Mouse (Mus musculus): ENCODE data around the gene Olfr1366. TPM values are rescaled to one million over a fixed set of nuclear protein-coding genes. Genes with fewer than 3 reads are reported as not detected.

Gene Olfr1366
- 0.07 TPM in 2 replicates for polyA plus RNA-seq (2015; fragmentation: Nextera tagmentation; extraction: Ambion mirVana)

- 64% methylated on average over 1 of the region's 1 CpGs for WGBS
- TF ChIP-seq EP300 (optimal IDR thresholded peaks at IDR 0.05) (no peak), CTCF (IDR thresholded peaks at IDR 0.05; ENCODE audit: low read depth) (no peak)
Observed at GRCm38 (mm10) chr13:21542708-21543107, at the start of gene Olfr1366. TSS of gene Olfr1366 (minus strand) at chr13:21542808.

GRCm38 (mm10) chr13:21591618-21592017 is 49.0 kb upstream of the Olfr1366 start:
- no peaks in the 10 kb centered on the region for H3K27me3 ChIP-seq (ENCODE audit: control insufficient read depth, insufficient read depth, low read length)
- H3K9me3 ChIP-seq (ENCODE audit: control insufficient read depth, low read length): no peaks in the 10 kb centered on the region
- DNase-seq (ENCODE audit: low spot score) (no peak), ATAC-seq (ENCODE audit: low FRiP score, low TSS enrichment) (0 out of 2 replicates have a peak, but pooled peaks have one; percentile 26)
- no peak for TF ChIP-seq EP300 (optimal IDR thresholded peaks at IDR 0.05)
- TF ChIP-seq CTCF (IDR thresholded peaks at IDR 0.05; ENCODE audit: low read depth): no peak
- H3K4me1 ChIP-seq (replicated peaks; ENCODE audit: control insufficient read depth, insufficient read depth): no peaks in the 10 kb centered on the region
- no peak overlapping the region for H3K4me3 ChIP-seq (ENCODE audit: low read depth, low read length)
- WGBS: 57% methylated on average over 2 of the region's 2 CpGs
- H3K9ac ChIP-seq (ENCODE audit: low read length): no peak overlapping the region
- H3K4me2 ChIP-seq (replicated peaks; ENCODE audit: low read depth): no peak overlapping the region
- no peak overlapping the region for H3K27ac ChIP-seq (replicated peaks)
- H3K36me3 ChIP-seq (ENCODE audit: control insufficient read depth, insufficient read depth, low read length): no peaks in the 10 kb centered on the region

More at GRCm38 (mm10) chr13:21542708-21543107, at the start of gene Olfr1366:
- Histone ChIP-seq H3K27ac (replicated peaks) (no peak within 1 kb of the TSS), H3K4me2 (replicated peaks; ENCODE audit: low read depth) (no peak within 1 kb of the TSS), H3K9ac (ENCODE audit: low read length) (no peak within 1 kb of the TSS), H3K36me3 (ENCODE audit: control insufficient read depth, insufficient read depth, low read length) (no peaks in the 10 kb centered on the region), H3K9me3 (ENCODE audit: control insufficient read depth, low read length) (no peaks in the 10 kb centered on the region), H3K4me1 (replicated peaks; ENCODE audit: control insufficient read depth, insufficient read depth) (no peaks in the 10 kb centered on the region), H3K27me3 (ENCODE audit: control insufficient read depth, insufficient read depth, low read length) (no peaks in the 10 kb centered on the region), H3K4me3 (ENCODE audit: low read depth, low read length) (no peak within 1 kb of the TSS)
- ATAC-seq (ENCODE audit: low FRiP score, low TSS enrichment): no peak
- DNase-seq (ENCODE audit: low spot score): no peak

- no peaks in the 10 kb centered on the region for H3K4me1 ChIP-seq (replicated peaks; ENCODE audit: control insufficient read depth, insufficient read depth)
- H3K27me3 ChIP-seq (ENCODE audit: control insufficient read depth, insufficient read depth, low read length): no peaks in the 10 kb centered on the region
- no peak within 1 kb of the TSS for H3K9ac ChIP-seq (ENCODE audit: low read length)
- 85% methylated on average over 2 of the region's 2 CpGs for WGBS
- no peak within 1 kb of the TSS for H3K27ac ChIP-seq (replicated peaks)
- no peak within 1 kb of the TSS for H3K4me2 ChIP-seq (replicated peaks; ENCODE audit: low read depth)
- TF ChIP-seq CTCF (IDR thresholded peaks at IDR 0.05; ENCODE audit: low read depth): no peak
- H3K9me3 ChIP-seq (ENCODE audit: control insufficient read depth, low read length): no peaks in the 10 kb centered on the region
- H3K36me3 ChIP-seq (ENCODE audit: control insufficient read depth, insufficient read depth, low read length): no peaks in the 10 kb centered on the region
- DNase-seq (ENCODE audit: low spot score): no peak
- ATAC-seq (ENCODE audit: low FRiP score, low TSS enrichment): no peak
- no peak within 1 kb of the TSS for H3K4me3 ChIP-seq (ENCODE audit: low read depth, low read length)
Observed at GRCm38 (mm10) chr13:21581659-21582058, 39.1 kb upstream of the Olfr1366 start, which contains the start of gene Olfr1364. TSS of gene Olfr1364 (minus strand) at chr13:21581759.

- Histone ChIP-seq H3K27me3 (ENCODE audit: control insufficient read depth, insufficient read depth, low read length) (no peaks in the 10 kb centered on the region), H3K27ac (replicated peaks) (no peak within 1 kb of the TSS), H3K4me2 (replicated peaks; ENCODE audit: low read depth) (no peak within 1 kb of the TSS), H3K4me3 (ENCODE audit: low read depth, low read length) (no peak within 1 kb of the TSS), H3K9ac (ENCODE audit: low read length) (no peak within 1 kb of the TSS), H3K4me1 (replicated peaks; ENCODE audit: control insufficient read depth, insufficient read depth) (no peaks in the 10 kb centered on the region), H3K36me3 (ENCODE audit: control insufficient read depth, insufficient read depth, low read length) (no peaks in the 10 kb centered on the region), H3K9me3 (ENCODE audit: control insufficient read depth, low read length) (no peaks in the 10 kb centered on the region)
- DNase-seq (ENCODE audit: low spot score) (no peak), ATAC-seq (ENCODE audit: low FRiP score, low TSS enrichment) (no peak)
- 59% methylated on average over 1 of the region's 1 CpGs for WGBS
- TF ChIP-seq CTCF (IDR thresholded peaks at IDR 0.05; ENCODE audit: low read depth) (no peak), EP300 (optimal IDR thresholded peaks at IDR 0.05) (no peak)
Observed at GRCm38 (mm10) chr13:21559793-21560192, 17.2 kb upstream of the Olfr1366 start, which contains the start of gene Olfr1535. TSS of gene Olfr1535 (minus strand) at chr13:21559893.

GRCm38 (mm10) chr13:21550416-21551110 is 8.0 kb upstream of the Olfr1366 start:
- TF ChIP-seq EP300 (optimal IDR thresholded peaks at IDR 0.05): no peak
- no peak for TF ChIP-seq CTCF (IDR thresholded peaks at IDR 0.05; ENCODE audit: low read depth)
- no peak overlapping the region for H3K4me2 ChIP-seq (replicated peaks; ENCODE audit: low read depth)
- ATAC-seq (ENCODE audit: low FRiP score, low TSS enrichment) (no peak), DNase-seq (ENCODE audit: low spot score) (no peak)
- no peaks in the 10 kb centered on the region for H3K36me3 ChIP-seq (ENCODE audit: control insufficient read depth, insufficient read depth, low read length)
- H3K27me3 ChIP-seq (ENCODE audit: control insufficient read depth, insufficient read depth, low read length): no peaks in the 10 kb centered on the region
- H3K4me3 ChIP-seq (ENCODE audit: low read depth, low read length): no peak overlapping the region
- H3K9ac ChIP-seq (ENCODE audit: low read length): no peak overlapping the region
- H3K27ac ChIP-seq (replicated peaks): no peak overlapping the region
- 40% methylated on average over 3 of the region's 3 CpGs for WGBS
- no peaks in the 10 kb centered on the region for H3K9me3 ChIP-seq (ENCODE audit: control insufficient read depth, low read length)
- no peaks in the 10 kb centered on the region for H3K4me1 ChIP-seq (replicated peaks; ENCODE audit: control insufficient read depth, insufficient read depth)

GRCm38 (mm10) chr13:21549487-21549886 is 6.9 kb upstream of the Olfr1366 start:
- no peaks in the 10 kb centered on the region for H3K9me3 ChIP-seq (ENCODE audit: control insufficient read depth, low read length)
- H3K27ac ChIP-seq (replicated peaks): no peak overlapping the region
- H3K9ac ChIP-seq (ENCODE audit: low read length): no peak overlapping the region
- no peaks in the 10 kb centered on the region for H3K27me3 ChIP-seq (ENCODE audit: control insufficient read depth, insufficient read depth, low read length)
- H3K36me3 ChIP-seq (ENCODE audit: control insufficient read depth, insufficient read depth, low read length): no peaks in the 10 kb centered on the region
- no peak overlapping the region for H3K4me2 ChIP-seq (replicated peaks; ENCODE audit: low read depth)
- H3K4me1 ChIP-seq (replicated peaks; ENCODE audit: control insufficient read depth, insufficient read depth): no peaks in the 10 kb centered on the region
- no peak overlapping the region for H3K4me3 ChIP-seq (ENCODE audit: low read depth, low read length)
- TF ChIP-seq EP300 (optimal IDR thresholded peaks at IDR 0.05) (no peak), CTCF (IDR thresholded peaks at IDR 0.05; ENCODE audit: low read depth) (no peak)
- DNase-seq (ENCODE audit: low spot score): no peak
- 88% methylated on average over 3 of the region's 3 CpGs for WGBS
- no peak for ATAC-seq (ENCODE audit: low FRiP score, low TSS enrichment)
